ENCODE assay signal across 8 mouse cellular contexts in genomic region chr3:101109558-101110021, GRCm38 (mm10). TPM values are rescaled to one million over a fixed set of nuclear protein-coding genes. Genes with fewer than 3 reads are reported as not detected.
DNase-seq lines count a peak whose midpoint lies in the region; ATAC-seq and TF ChIP-seq lines count a peak whose summit lies in the region.

No protein-coding gene starts in this region.

- H3K9ac ChIP-seq in lung, embryonic 16.5 days (ENCODE audit: low read length): peak overlapping the region; percentile 88

- TF ChIP-seq POLR2A in small intestine, adult 2 months (IDR thresholded peaks at IDR 0.05; ENCODE audit: low read depth, low read length): no peak

- under 1% methylated on average over 39 of the region's 47 CpGs for WGBS in lung, embryonic 16.5 days
- under 1% methylated on average over 43 of the region's 47 CpGs for WGBS in small intestine, adult 2 months

- no peaks in the 10 kb centered on the region for H3K9me3 ChIP-seq in lung, embryonic 16.5 days (ENCODE audit: control insufficient read depth, low read length)

- H3K36me3 ChIP-seq in lung, embryonic 16.5 days (ENCODE audit: control insufficient read depth, insufficient read depth, low read length): no peaks in the 10 kb centered on the region
- no peaks in the 10 kb centered on the region for H3K36me3 ChIP-seq in small intestine, adult 2 months (ENCODE audit: control insufficient read depth, insufficient read depth, low read length)

- peak overlapping the region; percentile 89 for H3K4me2 ChIP-seq in lung, embryonic 16.5 days (ENCODE audit: low read depth, low read length)

- no peak for TF ChIP-seq CTCF in left cerebral cortex, adult 2 months (IDR thresholded peaks at IDR 0.05)
- no peak for TF ChIP-seq CTCF in small intestine, adult 2 months (IDR thresholded peaks at IDR 0.05; ENCODE audit: extremely low read depth, insufficient read length, insufficient replicate concordance, low read depth, low read length)

- ATAC-seq in granulocyte monocyte progenitor cell, adult 5-6 weeks (replicated peaks; ENCODE audit: poor library complexity, severe bottlenecking): peak; percentile 18
- ATAC-seq in lung, embryonic 16.5 days (ENCODE audit: low read depth): peak; percentile 59

- DNase-seq in left cerebral cortex, adult 2 months (ENCODE audit: extremely low spot score in 1 of 2, low spot score in 2 of 2): no peak
- DNase-seq in left cerebral cortex, adult 11 months (ENCODE audit: low spot score): no peak
- peak; percentile 42 for DNase-seq in adrenal gland, postnatal 25 days
- peak; percentile 40 to 43 for DNase-seq in kidney, adult 8-10 months
- no peak for DNase-seq in frontal cortex, adult 2 months (ENCODE audit: extremely low spot score in 1 of 2, low spot score in 1 of 2)

- H3K27ac ChIP-seq in left cerebral cortex, adult 2 months: peak overlapping the region; percentile 72
- H3K27ac ChIP-seq in lung, embryonic 16.5 days (ENCODE audit: low read length): peak overlapping the region; percentile 86
- peak overlapping the region; percentile 98 for H3K27ac ChIP-seq in small intestine, adult 2 months (ENCODE audit: insufficient read depth, low read depth, low read length)

- intact Hi-C loops in left cerebral cortex, adult 2 months (cut with DNase I): loop anchor here (5.0 kb wide), 1 partner anchor 188 kb away; no protein-coding TSS in a partner anchor

- no peaks in the 10 kb centered on the region for H3K27me3 ChIP-seq in lung, embryonic 16.5 days (ENCODE audit: control insufficient read depth, insufficient read depth, low read depth, low read length)
- no peaks in the 10 kb centered on the region for H3K27me3 ChIP-seq in small intestine, adult 2 months (ENCODE audit: control insufficient read depth, insufficient read depth, low read length)

- peaks cover 32% of the 10 kb centered on the region for H3K4me1 ChIP-seq in lung, embryonic 16.5 days (replicated peaks; ENCODE audit: control insufficient read depth, insufficient read depth, low read length)
- H3K4me1 ChIP-seq in small intestine, adult 2 months (ENCODE audit: control insufficient read depth, insufficient read depth, insufficient read length, low read length): peaks cover 29% of the 10 kb centered on the region

- H3K4me3 ChIP-seq in left cerebral cortex, adult 2 months: peak overlapping the region; percentile 70
- peak overlapping the region; percentile 77 for H3K4me3 ChIP-seq in lung, embryonic 16.5 days (ENCODE audit: low read length)
- H3K4me3 ChIP-seq in small intestine, adult 2 months (ENCODE audit: low read depth, low read length): peak overlapping the region; percentile 98

RNA-seq across cellular contexts. Expression of gene Ptgfrn, which starts 0.5 kb away (rescaled TPM):
- total RNA-seq in left cerebral cortex, adult 2 months (2021): 10 to 100 TPM; 39.7 to 40.7 TPM
- total RNA-seq in adrenal gland, postnatal 25 days (2021): 43.5 and 45.2 TPM in 2 replicates
- not detected in 2 replicates for total RNA-seq in granulocyte monocyte progenitor cell, adult 5-6 weeks (2014; fragmentation: Nextera tagmentation)
- 0.17 TPM in 1 of 2 replicates, not detected in the other for total RNA-seq in granulocyte monocyte progenitor cell, adult 5-6 weeks (2017)
- polyA plus RNA-seq in lung, embryonic 16.5 days (2015; fragmentation: Nextera tagmentation; extraction: Ambion mirVana): 4.8 and 5.6 TPM in 2 replicates
- polyA plus RNA-seq in small intestine, adult 2 months (2012; rRNA removed): 15.9 and 26.2 TPM in 2 replicates
- polyA plus RNA-seq in frontal cortex, adult 2 months (2012; rRNA removed): 9.9 and 10.6 TPM in 2 replicates

Comparison
In these comparisons a context has a peak if more than half of its experiments do, and no peak if none do; other contexts are left out.
1. DNase-seq: peak in adrenal gland, postnatal 25 days (single experiment) and kidney, adult 8-10 months (2 of 2); none in left cerebral cortex, adult 2 months (0 of 2), left cerebral cortex, adult 11 months (single experiment) and frontal cortex, adult 2 months (0 of 2).
2. RNA of gene Ptgfrn, which starts 0.5 kb away (total RNA-seq): 43.5 to 45.2 TPM in adrenal gland, postnatal 25 days and 39.7 to 40.7 TPM in left cerebral cortex, adult 2 months; 0.17 TPM in granulocyte monocyte progenitor cell, adult 5-6 weeks; every median in the first group is over 10 times any median in the second.
3. Peak in every context shown above with its lines, with median percentiles within 50 percentile points of each other: H3K27ac ChIP-seq and H3K4me3 ChIP-seq.